Mouse (Mus musculus) layer of hippocampus, postnatal 14 days (tissue): ENCODE measurements around the gene Gm9817. TPM values are rescaled to one million over a fixed set of nuclear protein-coding genes. Genes with fewer than 3 reads are reported as not detected.

ENCODE experiments used
- DNase-seq, 2 experiments: peaks; one replicate each; pipeline ENCODE4 v3.0.0; 2021 to 2022; ENCODE audit warnings: low spot score in 2 of 2, mixed read lengths in 1 of 2
- total RNA-seq, 2 experiments: library from RNA; stranded (reverse); gene quantifications; 2 replicates each; pipeline ENCODE4 v1.2.3; 2021

The Gm9817 gene
- total RNA-seq, 2 experiments from 2014 or later, result 0.12 TPM; not detected in 1

GRCm38 (mm10) chr13:45088796-45089221 lies 10.3 kb downstream of the Gm9817 start:
- DNase-seq, result no peak

GRCm38 (mm10) chr13:45089846-45090245 lies 11.4 kb downstream of the Gm9817 start:
- no peak for DNase-seq

- no peak for DNase-seq
Measured at GRCm38 (mm10) chr13:45092816-45093215, 14.3 kb downstream of the Gm9817 start.

- no peak for DNase-seq
Measured at GRCm38 (mm10) chr13:45095028-45095427, 16.5 kb downstream of the Gm9817 start.

- DNase-seq, result peak; percentile 32 to 53
Measured at GRCm38 (mm10) chr13:45099582-45100229, 21.2 kb downstream of the Gm9817 start.

- no peak for DNase-seq
Measured at GRCm38 (mm10) chr13:45106480-45106879, 28.0 kb downstream of the Gm9817 start.

GRCm38 (mm10) chr13:45108851-45109390 lies 30.4 kb downstream of the Gm9817 start:
- DNase-seq, result peak in 1 of 2 experiments; percentile 29

GRCm38 (mm10) chr13:45118375-45118774 lies 39.9 kb downstream of the Gm9817 start:
- no peak for DNase-seq

- DNase-seq, result no peak
Measured at GRCm38 (mm10) chr13:45118822-45119221, 40.3 kb downstream of the Gm9817 start.

Other genes starting within 250 kb of the Gm9817 start
- 10 to 100 TPM; 72.4 to 75.9 TPM for gene Dtnbp1, start 76.5 kb upstream of the Gm9817 start, total RNA-seq